Mouse (Mus musculus) kidney, postnatal 0 days (tissue): ENCODE data around the gene Scfd1. TPM values are rescaled to one million over a fixed set of nuclear protein-coding genes. Genes with fewer than 3 reads are reported as not detected.

ENCODE experiments used
- ATAC-seq: fragments of 200-750 bp; cut with Nextera tagmentation; replicated peaks from 2 replicates; pipeline ENCODE4 v1.8.0; 2017; ENCODE audit warnings: low read depth, moderate number of reproducible peaks, moderate TSS enrichment, moderate library complexity; ENCODE audit not compliant: low FRiP score
- DNase-seq: peaks from one replicate; pipeline ENCODE4 v3.0.0-alpha.2; 2016; ENCODE audit warnings: low spot score
- H3K27ac ChIP-seq: fragments of 300-500 bp; sonication (generic); 2 replicates; pipeline ENCODE4 v1.5.1; 2014; ENCODE audit warnings: mild to moderate bottlenecking
- H3K27me3 ChIP-seq: fragments of 300-500 bp; sonication (generic); 2 replicates; pipeline ENCODE4 v1.6.1; 2014; ENCODE audit warnings: low read length, mixed read lengths; ENCODE audit not compliant: insufficient read depth
- H3K36me3 ChIP-seq: fragments of 300-500 bp; sonication (generic); 2 replicates; pipeline ENCODE4 v1.6.1; 2014; ENCODE audit warnings: low read length, mixed read lengths; ENCODE audit not compliant: insufficient read depth
- H3K4me1 ChIP-seq: fragments of 300-500 bp; sonication (generic); replicated peaks from 2 replicates; pipeline ENCODE4 v1.6.1; 2014; ENCODE audit warnings: antibody characterized with exemption, low read length, mixed read lengths; ENCODE audit not compliant: insufficient read depth
- H3K4me2 ChIP-seq: fragments of 300-500 bp; sonication (generic); 2 replicates; pipeline ENCODE4 v1.6.1; 2014; ENCODE audit warnings: mild to moderate bottlenecking, low read length, moderate library complexity, mixed read lengths
- H3K4me3 ChIP-seq: fragments of 300-500 bp; sonication (generic); replicated peaks from 2 replicates; pipeline ENCODE4 v1.5.1; 2014; ENCODE audit warnings: low read depth, low read length
- H3K9ac ChIP-seq: fragments of 300-500 bp; sonication (generic); 2 replicates; pipeline ENCODE4 v1.6.1; 2014; ENCODE audit warnings: low read depth, low read length
- H3K9me3 ChIP-seq: fragments of 300-500 bp; sonication (generic); replicated peaks from 2 replicates; pipeline ENCODE4 v1.6.1; 2016; ENCODE audit warnings: low read length, inconsistent platforms, mixed read lengths
- CTCF ChIP-seq: IDR thresholded peaks from 2 replicates; pipeline ENCODE4 v1.5.1; 2016; ENCODE audit warnings: antibody characterized with exemption, low read depth, mild to moderate bottlenecking, moderate library complexity
- WGBS: fragments of 180-500 bp; shearing (Covaris S2); extraction: QIAGEN DNeasy Blood & Tissue Kit; methylation state at CpG from one replicate; pipeline ENCODE4 v1.1.7; 2014; 5-methylcytosine and 5-hydroxymethylcytosine counted together
- polyA plus RNA-seq: library from polyadenylated mRNA; unstranded; fragments of >200 nt; fragmentation: Nextera tagmentation; extraction: Ambion mirVana; gene quantifications from 2 replicates; pipeline ENCODE4 v1.2.1, GENCODE M21; 2015

The Scfd1 gene
- polyA plus RNA-seq, 1 experiment from 2014 or later: 83.9 TPM

GRCm38 (mm10) chr12:51403987-51404586 lies 26.8 kb downstream of the Scfd1 start:
- Histone ChIP-seq H3K9ac (no peak overlapping the region), H3K9me3 (no peaks in the 10 kb centered on the region), H3K4me1 (no peaks in the 10 kb centered on the region), H3K4me2 (no peak overlapping the region), H3K27ac (no peak overlapping the region), H3K36me3 (peaks cover 26% of the 10 kb centered on the region), H3K27me3 (no peaks in the 10 kb centered on the region), H3K4me3 (no peak overlapping the region)
- DNase-seq (peak; percentile 28), ATAC-seq (no peak)
- WGBS: 64% methylated on average over 4 of the region's 4 CpGs
- peak; percentile 43; the same call in 1 of the 2 replicates for TF ChIP-seq CTCF

- Histone ChIP-seq H3K4me3 (no peak overlapping the region), H3K9me3 (no peaks in the 10 kb centered on the region), H3K27ac (no peak overlapping the region), H3K4me2 (no peak overlapping the region), H3K27me3 (no peaks in the 10 kb centered on the region), H3K36me3 (peaks cover 23% of the 10 kb centered on the region), H3K9ac (no peak overlapping the region), H3K4me1 (no peaks in the 10 kb centered on the region)
- DNase-seq (no peak), ATAC-seq (no peak)
- 82% methylated on average over 4 of the region's 4 CpGs for WGBS
- no peak for TF ChIP-seq CTCF
These were observed 34.1 kb downstream of the Scfd1 start for GRCm38 (mm10) chr12:51411362-51411761.

GRCm38 (mm10) chr12:51437541-51437940 lies 60.2 kb downstream of the Scfd1 start:
- Histone ChIP-seq H3K4me3 (no peak overlapping the region), H3K9ac (no peak overlapping the region), H3K27me3 (no peaks in the 10 kb centered on the region), H3K36me3 (peaks cover 26% of the 10 kb centered on the region), H3K27ac (no peak overlapping the region), H3K4me1 (no peaks in the 10 kb centered on the region), H3K9me3 (no peaks in the 10 kb centered on the region), H3K4me2 (no peak overlapping the region)
- WGBS: 95% methylated on average over 2 of the region's 2 CpGs
- DNase-seq: no peak
- no peak for ATAC-seq
- TF ChIP-seq CTCF: no peak

GRCm38 (mm10) chr12:51438311-51438710 lies 61.0 kb downstream of the Scfd1 start:
- H3K27ac ChIP-seq: no peak overlapping the region
- H3K4me1 ChIP-seq: no peaks in the 10 kb centered on the region
- H3K4me3 ChIP-seq: no peak overlapping the region
- 86% methylated on average over 2 of the region's 2 CpGs for WGBS
- DNase-seq: no peak
- no peak for ATAC-seq
- H3K9me3 ChIP-seq: no peaks in the 10 kb centered on the region
- H3K36me3 ChIP-seq: peaks cover 22% of the 10 kb centered on the region
- no peaks in the 10 kb centered on the region for H3K27me3 ChIP-seq
- no peak for TF ChIP-seq CTCF
- no peak overlapping the region for H3K9ac ChIP-seq
- no peak overlapping the region for H3K4me2 ChIP-seq

GRCm38 (mm10) chr12:51449303-51449702 lies 72.0 kb downstream of the Scfd1 start:
- Histone ChIP-seq H3K36me3 (peaks cover 31% of the 10 kb centered on the region), H3K27ac (no peak overlapping the region), H3K9me3 (no peaks in the 10 kb centered on the region), H3K4me1 (no peaks in the 10 kb centered on the region), H3K4me2 (no peak overlapping the region), H3K9ac (no peak overlapping the region), H3K4me3 (no peak overlapping the region), H3K27me3 (no peaks in the 10 kb centered on the region)
- DNase-seq (no peak), ATAC-seq (no peak)
- TF ChIP-seq CTCF: no peak
- WGBS: 90% methylated on average over 2 of the region's 2 CpGs

- ATAC-seq: no peak
- no peaks in the 10 kb centered on the region for H3K27me3 ChIP-seq
- no peak overlapping the region for H3K4me3 ChIP-seq
- H3K4me1 ChIP-seq: no peaks in the 10 kb centered on the region
- no peaks in the 10 kb centered on the region for H3K9me3 ChIP-seq
- TF ChIP-seq CTCF: no peak
- DNase-seq: no peak
- 87% methylated on average over 4 of the region's 4 CpGs for WGBS
- H3K27ac ChIP-seq: no peak overlapping the region
- no peaks in the 10 kb centered on the region for H3K36me3 ChIP-seq
- no peak overlapping the region for H3K9ac ChIP-seq
- no peak overlapping the region for H3K4me2 ChIP-seq
These were observed 93.6 kb downstream of the Scfd1 start for GRCm38 (mm10) chr12:51470881-51471280.

- no peak overlapping the region for H3K4me3 ChIP-seq
- no peaks in the 10 kb centered on the region for H3K4me1 ChIP-seq
- H3K9ac ChIP-seq: no peak overlapping the region
- DNase-seq (no peak), ATAC-seq (no peak)
- WGBS: 81% methylated on average over 2 of the region's 2 CpGs
- TF ChIP-seq CTCF: no peak
- H3K9me3 ChIP-seq: no peaks in the 10 kb centered on the region
- H3K27me3 ChIP-seq: no peaks in the 10 kb centered on the region
- no peak overlapping the region for H3K27ac ChIP-seq
- H3K36me3 ChIP-seq: no peaks in the 10 kb centered on the region
- no peak overlapping the region for H3K4me2 ChIP-seq
These were observed 103.9 kb downstream of the Scfd1 start for GRCm38 (mm10) chr12:51481246-51481645.
